Mouse (Mus musculus) liver, postnatal 0 days (tissue): ENCODE data around the gene Ccdc142. TPM values are rescaled to one million over a fixed set of nuclear protein-coding genes. Genes with fewer than 3 reads are reported as not detected.

Experiments used
- ATAC-seq: fragments of 200-750 bp; cut with Nextera tagmentation; 2 replicates; pipeline ENCODE4 v1.8.0; 2017; ENCODE audit warnings: mild to moderate bottlenecking, moderate library complexity
- DNase-seq: peaks from one replicate; pipeline ENCODE4 v3.0.0-alpha.2; 2016
- H3K27ac ChIP-seq: fragments of 300-500 bp; sonication (generic); 2 replicates; pipeline ENCODE4 v1.5.1; 2014; ENCODE audit warnings: antibody characterized with exemption, moderate library complexity, mild to moderate bottlenecking, low read depth
- H3K27me3 ChIP-seq: fragments of 300-500 bp; sonication (generic); 2 replicates; pipeline ENCODE4 v1.6.1; 2014; ENCODE audit warnings: low read length, control low read depth, mixed read lengths; ENCODE audit not compliant: insufficient read depth
- H3K36me3 ChIP-seq: fragments of 300-500 bp; sonication (generic); replicated peaks from 2 replicates; pipeline ENCODE4 v1.6.1; 2014; ENCODE audit warnings: mild to moderate bottlenecking, control low read depth, low read length, moderate library complexity, mixed read lengths; ENCODE audit not compliant: insufficient read depth
- H3K4me1 ChIP-seq: fragments of 300-500 bp; sonication (generic); 2 replicates; pipeline ENCODE4 v1.6.1; 2014; ENCODE audit warnings: antibody characterized with exemption, mild to moderate bottlenecking, control low read depth; ENCODE audit not compliant: insufficient read depth
- H3K4me2 ChIP-seq: fragments of 300-500 bp; sonication (generic); 2 replicates; pipeline ENCODE4 v1.6.1; 2014; ENCODE audit warnings: low read depth, mild to moderate bottlenecking, low read length, moderate library complexity, mixed read lengths
- H3K4me3 ChIP-seq: fragments of 300-500 bp; sonication (generic); 2 replicates; pipeline ENCODE4 v1.5.1; 2014; ENCODE audit warnings: low read depth, low read length
- H3K9ac ChIP-seq: fragments of 300-500 bp; sonication (generic); replicated peaks from 2 replicates; pipeline ENCODE4 v1.6.1; 2014; ENCODE audit warnings: mild to moderate bottlenecking, moderate library complexity
- H3K9me3 ChIP-seq: fragments of 300-500 bp; sonication (generic); 2 replicates; pipeline ENCODE4 v1.6.1; 2016; ENCODE audit warnings: mild to moderate bottlenecking, control low read depth, low read length, mixed read lengths
- CTCF ChIP-seq: sonication (generic); IDR thresholded peaks from 2 replicates; pipeline ENCODE4 v1.5.1; 2016; ENCODE audit warnings: antibody characterized with exemption, low read depth
- EP300 ChIP-seq: IDR thresholded peaks from 2 replicates; pipeline ENCODE4 v1.6.1; 2016; ENCODE audit warnings: antibody characterized with exemption, low read depth, mild to moderate bottlenecking
- WGBS: fragments of 180-500 bp; shearing (Covaris S2); extraction: QIAGEN DNeasy Blood & Tissue Kit; methylation state at CpG from one replicate; pipeline ENCODE4 v1.1.7; 2014; ENCODE audit not compliant: insufficient replicate concordance; 5-methylcytosine and 5-hydroxymethylcytosine counted together
- polyA plus RNA-seq: library from polyadenylated mRNA; unstranded; fragments of >200 nt; fragmentation: Nextera tagmentation; extraction: Ambion mirVana; gene quantifications from 2 replicates; pipeline ENCODE4 v1.2.1, GENCODE M21; 2015

The Ccdc142 gene
- polyA plus RNA-seq, 1 experiment from 2014 or later = 0.54 TPM

- 79% methylated on average over 5 of the region's 5 CpGs for WGBS
- Histone ChIP-seq H3K4me1 (peaks cover 22% of the 10 kb centered on the region), H3K9ac (no peak overlapping the region), H3K36me3 (peaks cover 2% of the 10 kb centered on the region; the same call in 1 of the 2 replicates), H3K27ac (no peak overlapping the region), H3K4me3 (no peak overlapping the region), H3K4me2 (no peak overlapping the region), H3K9me3 (no peaks in the 10 kb centered on the region), H3K27me3 (peaks cover 34% of the 10 kb centered on the region)
- ATAC-seq (no peak), DNase-seq (no peak)
- TF ChIP-seq EP300 (no peak), CTCF (no peak)
These were observed 21.2 kb upstream of the Ccdc142 start for GRCm38 (mm10) chr6:83080210-83080609.

GRCm38 (mm10) chr6:83083497-83083896 is 17.9 kb upstream of the Ccdc142 start:
- Histone ChIP-seq H3K9ac (no peak overlapping the region), H3K36me3 (peaks cover 2% of the 10 kb centered on the region; the same call in 1 of the 2 replicates), H3K4me1 (peaks cover 25% of the 10 kb centered on the region), H3K9me3 (no peaks in the 10 kb centered on the region), H3K4me3 (no peak overlapping the region), H3K27me3 (peaks cover 55% of the 10 kb centered on the region), H3K4me2 (no peak overlapping the region), H3K27ac (no peak overlapping the region)
- peak; percentile 58 for ATAC-seq
- WGBS = 29% methylated on average over 5 of the region's 5 CpGs
- TF ChIP-seq EP300 (no peak), CTCF (no peak)
- no peak for DNase-seq

GRCm38 (mm10) chr6:83084477-83084876 is 16.9 kb upstream of the Ccdc142 start:
- H3K9ac ChIP-seq = no peak overlapping the region
- H3K27me3 ChIP-seq = peaks cover 63% of the 10 kb centered on the region
- no peak overlapping the region for H3K4me2 ChIP-seq
- H3K4me1 ChIP-seq = peaks cover 16% of the 10 kb centered on the region
- H3K27ac ChIP-seq = no peak overlapping the region
- TF ChIP-seq EP300 = no peak
- TF ChIP-seq CTCF = no peak
- DNase-seq = no peak
- no peak overlapping the region for H3K4me3 ChIP-seq
- no peak for ATAC-seq
- no peaks in the 10 kb centered on the region for H3K9me3 ChIP-seq
- WGBS = 18% methylated on average over 6 of the region's 6 CpGs
- H3K36me3 ChIP-seq = peaks cover 2% of the 10 kb centered on the region; the same call in 1 of the 2 replicates

GRCm38 (mm10) chr6:83086121-83087035 is 15.0 kb upstream of the Ccdc142 start, which contains the start of gene Lbx2:
Gene Lbx2, plus strand, starts transcription at chr6:83086367.
- DNase-seq = no peak

GRCm38 (mm10) chr6:83087205-83087925 is 14.0 kb upstream of the Ccdc142 start:
- Histone ChIP-seq H3K9ac (no peak overlapping the region), H3K9me3 (no peaks in the 10 kb centered on the region), H3K4me2 (peak overlapping the region; percentile 55), H3K36me3 (0 out of 2 replicates have a peak, but pooled peaks cover 1% of the 10 kb centered on the region), H3K27me3 (peaks cover 66% of the 10 kb centered on the region), H3K4me1 (peaks cover 12% of the 10 kb centered on the region), H3K27ac (no peak overlapping the region), H3K4me3 (peak overlapping the region; percentile 21)
- TF ChIP-seq EP300 (no peak), CTCF (no peak)
- DNase-seq = no peak
- WGBS = 6% methylated on average over 47 of the region's 47 CpGs
- no peak for ATAC-seq

More at GRCm38 (mm10) chr6:83086121-83087035, 15.0 kb upstream of the Ccdc142 start, which contains the start of gene Lbx2:
- 4% methylated on average over 35 of the region's 42 CpGs for WGBS
- peak within 1 kb of the TSS; percentile 55 for H3K4me2 ChIP-seq
- no peak within 1 kb of the TSS for H3K9ac ChIP-seq
- H3K27ac ChIP-seq = no peak within 1 kb of the TSS
- TF ChIP-seq CTCF (no peak), EP300 (no peak)
- no peak for ATAC-seq
- peaks cover 2% of the 10 kb centered on the region; the same call in 1 of the 2 replicates for H3K36me3 ChIP-seq
- H3K27me3 ChIP-seq = peaks cover 66% of the 10 kb centered on the region
- peak within 1 kb of the TSS; percentile 21 for H3K4me3 ChIP-seq
- peaks cover 12% of the 10 kb centered on the region for H3K4me1 ChIP-seq
- no peaks in the 10 kb centered on the region for H3K9me3 ChIP-seq

- H3K9ac ChIP-seq = no peak overlapping the region
- peak overlapping the region; percentile 21; the same call in 1 of the 2 replicates for H3K4me3 ChIP-seq
- H3K9me3 ChIP-seq = no peaks in the 10 kb centered on the region
- peak overlapping the region; percentile 55 for H3K4me2 ChIP-seq
- TF ChIP-seq EP300 (no peak), CTCF (no peak)
- H3K27ac ChIP-seq = no peak overlapping the region
- H3K36me3 ChIP-seq = no peaks in the 10 kb centered on the region
- ATAC-seq = no peak
- peaks cover 62% of the 10 kb centered on the region for H3K27me3 ChIP-seq
- H3K4me1 ChIP-seq = peaks cover 12% of the 10 kb centered on the region
- DNase-seq = no peak
- WGBS = 20% methylated on average over 9 of the region's 9 CpGs
These were observed 13.5 kb upstream of the Ccdc142 start for GRCm38 (mm10) chr6:83087926-83088260.
